Mouse (Mus musculus) cerebellum, adult 18-20 months (tissue): Measurements from ENCODE around the gene Cyp2c39.
"Not testable (repeated sequence)": the region's sequence is repeated elsewhere in the genome, so short reads cannot be mapped to it uniquely, and the experiment has no call there.

Experiments
- DNase-seq, 2 experiments: peaks; one replicate each; pipeline ENCODE4 v3.0.0; 2021

Cyp2c39 gene

GRCm38 (mm10) chr19:39510534-39510933 lies at the start of gene Cyp2c39:
Gene Cyp2c39 (plus strand): TSS chr19:39510862.
- no peak for DNase-seq

GRCm38 (mm10) chr19:39462941-39463340 lies 47.7 kb upstream of the Cyp2c39 start, which contains the start of gene Cyp2c38:
Gene Cyp2c38 (minus strand): TSS chr19:39463075.
- DNase-seq: no peak

- DNase-seq: no peak
Measured at GRCm38 (mm10) chr19:39463923-39464322, 46.7 kb upstream of the Cyp2c39 start.

- DNase-seq: not testable (repeated sequence)
Measured at GRCm38 (mm10) chr19:39483961-39484360, 26.7 kb upstream of the Cyp2c39 start.

GRCm38 (mm10) chr19:39506341-39506740 lies 4.3 kb upstream of the Cyp2c39 start:
- DNase-seq: no peak

GRCm38 (mm10) chr19:39509533-39509932 lies 1.1 kb upstream of the Cyp2c39 start:
- no peak for DNase-seq
